Mouse (Mus musculus) myocyte (in vitro differentiated cells): Measurements from ENCODE around the gene Lypd1.

Experiments used
- CEBPB ChIP-seq: IDR thresholded peaks from 2 replicates; pipeline ENCODE4 v1.6.1; 2011; ENCODE audit warnings: mild to moderate bottlenecking, moderate library complexity; ENCODE audit not compliant: poor library complexity, insufficient read depth, severe bottlenecking
- E2F4 ChIP-seq: IDR thresholded peaks from one replicate; pipeline ENCODE4 v1.6.1; 2011; ENCODE audit warnings: mild to moderate bottlenecking, control low read depth, moderate library complexity; ENCODE audit not compliant: insufficient read depth
- MAX ChIP-seq: IDR thresholded peaks from one replicate; pipeline ENCODE4 v1.6.1; 2011; ENCODE audit warnings: low read depth, mild to moderate bottlenecking, control low read depth
- POLR2A ChIP-seq: IDR thresholded peaks from one replicate; pipeline ENCODE4 v1.6.1; 2011; ENCODE audit warnings: low read depth, mild to moderate bottlenecking, control low read depth, moderate library complexity; ENCODE audit not compliant: insufficient read length

DNA sequence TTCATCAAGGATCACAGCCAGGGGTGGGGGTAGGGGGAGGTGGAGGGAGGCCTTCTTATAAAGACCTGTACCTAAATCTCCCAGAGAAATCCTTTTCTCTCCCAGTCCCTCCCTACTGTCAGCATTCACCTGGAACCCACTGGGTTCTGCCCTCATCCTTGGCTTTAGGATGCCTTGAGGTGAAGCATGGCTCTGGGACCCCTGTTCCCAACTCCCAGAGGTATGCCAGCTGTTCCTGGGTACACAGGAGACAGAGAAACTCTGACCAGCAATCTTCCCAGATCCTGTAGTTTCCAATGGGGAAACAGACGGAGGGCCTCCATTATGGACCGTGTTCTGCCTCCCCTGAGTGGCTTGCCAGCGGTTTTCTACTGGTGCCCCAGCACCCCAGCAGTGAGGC, 7.8 kb upstream of the Lypd1 start:
- TF ChIP-seq POLR2A (no peak), MAX (no peak), E2F4 (no peak), CEBPB (no peak)
